Mouse (Mus musculus): ENCODE results near the gene Olfr716.
"Not testable (repeated sequence)": the region's sequence is repeated elsewhere in the genome, so short reads cannot be mapped to it uniquely, and the experiment has no call there.

The Olfr716 gene

DNA sequence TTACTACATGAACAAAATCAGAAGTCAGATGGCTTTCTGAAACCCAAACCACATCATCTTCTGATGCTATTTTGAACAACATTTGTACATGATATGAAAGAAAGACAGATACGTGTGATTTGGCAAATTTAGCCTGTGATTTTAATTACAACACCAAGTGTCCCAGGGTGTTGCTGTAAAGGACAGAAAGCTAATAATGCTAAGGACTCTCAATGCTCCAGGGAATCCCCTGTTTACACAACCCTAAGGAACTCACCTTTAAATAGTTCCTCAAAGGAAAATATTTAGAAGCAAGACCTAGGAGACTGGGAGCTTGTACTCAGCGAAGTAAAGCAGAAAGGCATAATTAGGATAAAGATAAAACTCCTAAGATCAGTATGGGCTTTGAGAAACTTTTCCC is at the start of gene Olfr716:
TSS of gene Olfr716 (plus strand) at position 301 of the 400 bp plus-strand sequence.
- in situ Hi-C loops (cut with MboI, MseI): not testable (repeated sequence)

DNA sequence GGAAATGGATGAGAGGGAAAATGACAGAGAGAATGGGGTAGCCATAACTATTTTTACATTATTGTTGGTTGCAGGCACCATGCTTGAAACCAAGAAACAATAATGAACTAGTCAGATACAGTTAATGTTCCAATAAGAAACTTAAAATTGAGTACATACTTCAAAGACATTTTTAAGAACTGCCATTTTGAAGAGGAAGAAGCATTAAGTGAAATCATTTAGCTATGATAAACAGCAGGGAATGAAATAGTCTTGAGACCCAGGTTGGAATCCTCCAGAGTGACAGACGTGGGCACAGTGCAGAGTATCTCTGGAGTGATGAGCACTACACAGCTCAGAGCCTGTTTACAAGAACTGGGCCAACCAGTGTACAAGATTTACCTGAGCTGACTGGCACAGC is 45.2 kb upstream of the Olfr716 start, which contains the start of gene Olfr17:
TSS of gene Olfr17 (plus strand) at position 301 of the 400 bp plus-strand sequence.
- in situ Hi-C loops (cut with MboI, MseI): no loop called here

DNA sequence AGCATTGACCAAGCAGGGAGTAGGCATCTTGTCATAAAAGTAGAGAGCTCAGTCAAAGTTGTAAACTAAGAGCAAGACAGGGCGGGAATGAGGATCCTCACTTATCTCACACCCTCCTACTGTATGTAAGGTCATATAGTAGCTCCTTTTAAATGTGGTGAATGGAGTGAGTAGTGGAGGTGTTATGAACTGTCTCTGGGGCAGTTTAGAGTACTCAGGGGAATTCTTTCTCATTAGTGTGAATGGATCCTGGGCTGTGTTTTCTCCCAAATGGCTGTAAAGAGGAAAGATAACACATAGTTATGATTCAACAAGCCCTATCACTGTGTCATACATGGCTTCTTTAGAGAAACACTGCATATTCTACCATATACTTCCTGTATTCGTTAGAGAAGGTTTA is 27.9 kb upstream of the Olfr716 start, which contains the start of gene Olfr715b:
TSS of gene Olfr715b (minus strand) at position 101 of the 400 bp plus-strand sequence.
- in situ Hi-C loops (cut with MboI, MseI): not testable (repeated sequence)

DNA sequence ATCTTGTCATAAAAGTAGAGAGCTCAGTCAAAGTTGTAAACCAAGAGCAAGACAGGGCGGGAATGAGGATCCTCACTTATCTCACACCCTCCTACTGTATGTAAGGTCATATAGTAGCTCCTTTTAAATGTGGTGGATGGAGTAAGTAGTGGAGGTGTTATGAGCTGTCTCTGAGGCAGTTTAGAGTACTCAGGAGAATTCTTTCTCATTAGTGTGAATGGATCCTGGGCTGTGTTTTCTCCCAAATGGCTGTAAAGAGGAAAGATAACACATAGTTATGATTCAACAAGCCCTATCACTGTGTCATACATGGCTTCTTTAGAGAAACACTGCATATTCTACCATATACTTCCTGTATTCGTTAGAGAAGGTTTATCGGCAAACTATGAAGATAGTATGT is 7.1 kb upstream of the Olfr716 start, which contains the start of gene Olfr715:
TSS of gene Olfr715 (minus strand) at position 101 of the 400 bp plus-strand sequence.
- in situ Hi-C loops (cut with MboI, MseI): not testable (repeated sequence)

DNA sequence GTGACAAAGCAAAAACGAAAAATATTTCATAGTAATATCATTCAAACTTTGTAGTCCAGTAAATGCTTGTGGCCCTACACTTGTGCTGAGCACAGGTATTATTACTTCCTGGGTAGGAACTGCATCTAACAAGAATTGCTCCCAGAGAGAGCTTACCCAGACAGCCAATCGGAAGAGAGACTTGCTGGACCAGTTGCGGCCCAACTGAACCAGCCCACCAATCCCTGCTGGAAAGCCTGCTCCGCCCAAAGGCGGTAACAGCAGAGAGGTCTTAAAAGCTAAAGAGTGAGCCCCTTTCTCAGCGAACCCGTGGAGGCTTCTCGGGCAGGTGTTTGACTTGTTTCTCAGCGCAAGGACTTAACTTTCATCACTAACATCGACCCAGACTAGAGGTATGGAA is 28.6 kb downstream of the Olfr716 start, which contains the start of gene Nlrp14:
TSS of gene Nlrp14 (plus strand) at position 301 of the 400 bp plus-strand sequence.
- in situ Hi-C loops (cut with MboI, MseI): no loop called here

GRCm38 (mm10) chr7:107180406-107180805 is 42.3 kb downstream of the Olfr716 start:
- in situ Hi-C loops (cut with MboI, MseI): loop anchor here (25.0 kb wide), 1 partner anchor 793 kb away; no protein-coding TSS in a partner anchor

Data from T-helper 1 cell (primary cell).